Mouse (Mus musculus) heart, adult 8-10 months (tissue): ENCODE results near the gene Bpifb4. TPM values are rescaled to one million over a fixed set of nuclear protein-coding genes. Genes with fewer than 3 reads are reported as not detected.

ENCODE experiments used
- DNase-seq: peaks from one replicate; pipeline ENCODE4 v3.0.0; 2022; ENCODE audit warnings: low spot score
- total RNA-seq, 4 experiments: library from RNA; stranded (reverse); gene quantifications; 2 replicates each; pipeline ENCODE4 v1.2.4; 2022

Gene Bpifb4
- not detected for total RNA-seq

DNA sequence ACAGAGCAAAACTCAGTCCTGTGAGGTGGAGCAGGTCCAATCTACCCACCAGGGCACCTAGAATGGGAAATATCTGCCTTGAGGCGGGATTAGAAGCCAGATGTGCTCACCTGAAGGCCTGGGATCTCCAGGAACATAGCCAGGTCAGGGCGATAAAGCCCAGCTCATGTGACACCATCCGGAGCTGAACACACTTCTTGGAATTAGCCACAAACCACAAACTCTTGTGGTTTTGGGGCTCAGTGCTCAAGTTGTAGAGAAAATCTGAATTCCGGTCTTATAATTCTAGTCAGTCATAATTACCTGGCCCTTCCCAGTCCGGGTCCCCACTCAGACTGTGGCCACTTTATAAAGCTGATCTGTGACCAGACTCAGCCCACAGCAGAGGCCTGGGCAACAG lies at the start of gene Bpifb4:
Gene Bpifb4, plus strand, starts transcription at position 370 of the 400 bp plus-strand sequence.
- DNase-seq: no peak

DNA sequence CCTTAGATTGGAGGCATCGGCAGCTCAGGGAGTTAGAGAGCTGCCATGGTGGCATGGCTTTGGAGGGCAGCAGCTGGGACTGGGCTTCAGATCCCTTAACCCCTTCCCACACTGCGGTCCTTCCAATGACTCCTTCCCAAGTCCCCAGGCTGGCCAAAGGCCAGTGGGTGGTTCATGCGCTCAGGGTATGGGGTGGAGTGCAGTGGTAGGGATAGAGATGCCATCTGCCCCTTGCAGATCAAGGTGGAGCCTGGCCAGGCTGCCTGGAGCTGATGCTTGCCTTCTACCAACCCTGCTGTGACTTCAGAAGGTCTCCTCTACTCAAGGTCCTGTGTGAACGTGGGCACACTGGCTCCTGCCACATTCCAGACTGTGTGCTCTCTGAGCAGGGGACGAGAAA lies 38.9 kb upstream of the Bpifb4 start:
- no peak for DNase-seq

DNA sequence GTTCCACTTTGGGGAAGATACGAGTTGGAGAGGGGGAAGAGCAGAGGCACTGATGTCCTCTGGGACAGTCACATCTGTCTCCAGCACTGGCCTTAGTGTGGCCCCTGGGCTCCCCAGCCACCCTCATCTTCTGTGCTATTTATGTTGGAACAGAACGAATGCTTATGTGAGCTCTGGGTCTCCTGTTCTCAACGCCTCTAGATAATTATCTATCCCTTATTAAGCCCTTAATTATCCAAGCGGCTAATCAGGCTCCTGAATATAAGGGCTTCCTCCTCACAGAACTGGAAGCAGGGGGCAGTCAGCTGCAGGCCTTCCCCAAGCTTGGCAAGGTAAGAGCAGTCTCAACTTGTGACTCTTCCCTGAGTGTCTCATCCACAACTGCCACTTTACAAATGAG lies 37.9 kb upstream of the Bpifb4 start, which contains the start of gene Bpifb6:
Gene Bpifb6, plus strand, starts transcription at position 301 of the 400 bp plus-strand sequence.
- DNase-seq: no peak

DNA sequence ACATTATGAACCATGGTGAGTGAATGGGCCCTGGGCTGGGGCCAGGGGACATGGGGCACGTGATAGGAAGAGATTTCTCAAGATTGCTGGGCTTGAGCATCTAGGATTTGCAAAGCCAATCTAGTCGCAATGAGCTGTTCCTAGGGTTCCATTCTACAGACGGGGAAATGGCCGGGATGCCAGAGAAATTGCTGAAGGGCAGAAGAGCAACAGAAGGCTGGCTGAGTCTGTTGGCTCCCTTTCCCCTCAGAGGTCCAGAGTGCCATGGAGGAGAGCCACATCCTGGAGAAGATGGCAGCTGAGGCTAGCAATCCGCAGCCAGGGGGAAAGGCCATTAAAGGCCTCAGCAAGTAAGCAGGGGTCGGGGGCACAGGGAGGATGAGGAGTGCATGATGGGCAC lies 35.3 kb upstream of the Bpifb4 start:
- DNase-seq: no peak

DNA sequence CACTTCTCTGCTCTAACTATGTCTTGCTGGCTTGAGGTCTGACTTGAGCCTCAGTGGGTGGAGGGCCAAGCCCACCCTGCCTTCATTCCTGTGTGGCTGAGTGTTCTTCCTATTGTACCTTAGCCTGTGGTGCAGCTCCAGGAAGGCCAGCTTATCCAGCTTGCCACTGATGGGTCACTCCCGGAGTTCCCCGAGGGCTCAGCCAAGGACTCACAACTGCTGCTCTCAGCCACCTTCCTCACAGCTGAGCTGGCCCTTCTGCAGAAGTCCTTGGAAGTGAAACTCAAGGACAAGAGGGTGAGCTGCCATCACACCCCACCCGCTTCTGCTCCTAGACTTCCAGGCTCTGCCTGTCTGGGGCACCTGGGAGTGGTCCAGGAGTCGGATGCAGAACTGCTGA lies 31.4 kb upstream of the Bpifb4 start:
- no peak for DNase-seq

DNA sequence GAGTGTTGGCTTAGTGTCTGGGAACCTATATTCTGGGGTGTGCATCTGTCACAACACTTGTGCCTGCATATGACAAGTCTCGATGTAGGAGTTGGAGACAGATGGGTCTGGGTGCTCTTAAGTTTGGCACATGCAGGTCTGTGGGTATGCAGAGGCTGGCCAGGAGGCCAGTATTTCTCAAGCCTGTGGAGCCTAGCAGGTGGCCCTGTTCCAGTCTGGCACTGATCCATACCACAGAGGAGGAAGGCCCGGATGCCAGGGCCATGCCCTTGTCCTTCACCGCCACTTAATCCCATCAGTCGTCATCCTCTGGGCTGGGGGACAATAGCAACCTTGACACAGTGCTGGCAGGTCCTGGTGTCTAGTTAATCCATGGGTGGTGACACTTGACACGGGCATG lies 23.9 kb upstream of the Bpifb4 start:
- DNase-seq: peak; percentile 9

DNA sequence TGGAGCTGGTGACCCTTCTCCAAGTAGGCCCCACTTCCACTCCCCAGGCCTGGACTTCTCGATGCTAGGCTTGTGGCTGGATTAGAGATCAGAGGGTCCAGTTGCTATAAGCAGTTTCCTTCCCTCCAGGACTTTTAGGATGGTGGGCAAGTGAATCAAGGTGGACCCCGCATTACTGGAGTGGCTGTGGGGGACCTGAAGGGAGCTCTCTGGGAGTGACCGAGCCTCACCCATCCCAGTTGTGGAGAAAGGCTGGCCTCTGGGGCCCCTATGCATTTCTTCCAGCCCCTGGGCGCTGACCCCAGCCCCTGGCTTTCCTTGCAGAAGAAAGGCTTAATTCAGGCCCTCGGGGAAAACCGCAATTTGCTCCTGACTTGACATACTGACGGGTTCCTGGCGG lies 20.1 kb upstream of the Bpifb4 start, which contains the start of gene Bpifb3:
Gene Bpifb3, plus strand, starts transcription at position 301 of the 400 bp plus-strand sequence.
- no peak for DNase-seq

DNA sequence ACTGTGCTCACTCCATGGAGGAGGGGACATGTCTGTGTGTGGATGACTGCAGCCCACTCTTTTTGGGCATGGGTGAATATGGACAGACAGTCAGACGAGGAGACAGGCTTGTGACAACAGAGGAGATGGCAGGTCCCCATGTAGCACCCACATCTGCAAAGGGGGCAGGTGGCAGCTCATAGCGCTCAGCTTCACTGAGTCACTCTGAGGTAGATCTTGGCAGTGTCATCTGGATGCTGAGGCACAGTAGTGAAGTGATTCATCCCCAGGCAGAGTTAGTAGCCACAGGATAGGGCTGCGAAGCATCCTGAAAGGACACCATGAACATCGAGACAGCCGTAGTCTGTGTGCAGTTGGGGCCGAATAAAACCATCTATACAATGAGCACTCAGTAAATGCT lies 16.8 kb upstream of the Bpifb4 start:
- DNase-seq: no peak

DNA sequence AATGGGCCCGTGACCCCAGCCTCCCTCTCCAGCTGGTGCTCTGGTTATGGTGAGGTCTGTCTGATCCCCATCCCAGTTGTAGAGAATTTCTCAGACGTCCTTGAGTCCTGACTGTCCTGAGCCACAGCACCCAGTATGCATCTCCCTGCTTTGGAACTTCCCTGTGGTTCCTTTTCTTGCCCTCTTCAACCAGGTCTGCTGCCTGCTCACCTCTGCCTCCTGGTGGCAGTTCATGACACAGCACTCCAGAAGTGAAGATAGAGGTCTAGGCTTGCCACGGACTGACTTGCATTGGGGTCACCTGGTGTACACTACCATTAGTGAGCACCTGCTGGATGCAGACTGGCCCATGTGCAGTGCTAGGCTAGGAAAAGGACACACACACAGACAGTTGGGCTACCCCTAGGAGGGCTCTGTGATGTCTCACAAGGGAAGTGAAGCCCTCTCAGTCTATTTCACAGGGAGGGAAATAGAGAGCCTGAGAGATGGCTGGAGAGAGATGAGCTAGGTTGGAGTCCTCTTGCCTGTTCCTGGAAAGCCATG lies 8.1 kb upstream of the Bpifb4 start:
- peak; percentile 10 for DNase-seq

DNA sequence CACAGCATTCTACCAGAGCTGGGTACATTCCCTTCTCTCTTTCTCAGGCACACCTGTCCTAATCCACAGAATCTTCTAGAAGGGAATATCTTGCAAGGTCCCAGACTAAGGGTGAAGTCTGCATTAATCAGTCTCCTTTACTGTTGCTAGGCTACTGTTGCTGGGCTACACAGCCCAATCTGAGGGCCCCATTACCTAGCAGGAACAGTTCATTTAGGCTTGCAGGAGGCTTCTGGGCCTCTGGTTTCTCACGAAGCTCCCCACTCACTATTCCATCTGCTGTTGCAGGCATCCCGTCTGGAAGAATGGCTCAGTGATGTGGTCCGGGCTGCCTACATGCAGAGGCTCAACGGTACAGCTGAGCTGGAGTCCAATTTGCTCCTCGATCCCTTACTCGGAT lies 6.9 kb upstream of the Bpifb4 start:
- no peak for DNase-seq

DNA sequence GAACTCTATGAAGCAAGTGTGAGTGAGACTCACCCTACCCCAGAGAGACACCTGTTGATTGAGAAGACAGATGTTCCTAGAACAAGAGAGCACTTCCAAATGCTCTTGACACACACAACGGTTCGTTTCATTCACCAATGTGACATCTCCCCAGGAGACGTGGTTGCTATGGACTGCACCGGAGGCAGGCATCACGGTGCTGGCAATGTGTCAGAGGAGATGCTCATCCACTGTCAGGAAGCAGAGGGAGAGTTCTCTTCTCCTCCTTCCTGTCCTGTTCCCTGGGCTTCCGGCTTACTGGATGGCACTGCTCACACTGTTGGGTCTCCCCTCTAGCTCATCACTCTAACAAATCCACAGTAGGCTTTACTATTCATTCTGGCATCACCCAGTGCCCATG lies 4.7 kb upstream of the Bpifb4 start:
- no peak for DNase-seq

DNA sequence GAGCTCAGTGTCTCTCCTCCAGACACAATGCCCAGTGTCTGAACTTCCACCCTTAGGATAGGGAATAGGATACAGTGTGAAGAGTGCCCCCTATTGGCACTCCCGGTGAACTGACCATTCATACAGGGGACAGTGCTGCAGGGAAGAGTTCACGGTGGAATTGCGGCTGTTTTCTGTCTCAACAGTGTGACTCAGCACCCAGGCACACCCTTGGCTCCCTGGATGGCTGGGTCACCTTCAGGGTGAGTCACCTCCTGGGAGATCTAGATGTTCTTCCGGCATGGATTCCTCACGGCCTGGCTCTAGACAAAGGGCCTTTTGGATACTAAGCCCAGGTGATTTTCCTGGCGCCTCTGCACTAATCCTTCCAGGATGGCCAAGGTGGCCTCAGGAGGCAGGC lies 2.7 kb upstream of the Bpifb4 start:
- DNase-seq: no peak

DNA sequence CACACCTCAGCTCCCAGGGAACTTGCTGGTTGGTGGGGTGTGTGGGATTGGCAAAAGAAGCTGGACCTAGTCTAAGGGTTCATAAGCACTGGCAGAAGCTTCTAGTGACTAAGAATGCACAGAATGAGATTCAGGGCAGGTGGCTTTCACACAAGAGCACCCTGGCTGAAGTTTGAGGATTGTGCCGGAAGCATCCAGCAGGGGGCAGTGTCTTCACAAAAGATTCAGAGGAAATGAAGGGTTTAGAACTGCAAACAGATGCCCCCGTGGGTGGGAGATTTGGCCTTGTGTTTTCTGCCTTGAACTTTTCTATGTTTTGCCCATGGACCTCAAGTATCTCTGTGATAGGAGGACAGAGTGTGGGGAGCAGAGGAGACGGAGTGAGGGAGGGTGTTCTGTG lies 5.5 kb downstream of the Bpifb4 start:
- peak; percentile 17 for DNase-seq

DNA sequence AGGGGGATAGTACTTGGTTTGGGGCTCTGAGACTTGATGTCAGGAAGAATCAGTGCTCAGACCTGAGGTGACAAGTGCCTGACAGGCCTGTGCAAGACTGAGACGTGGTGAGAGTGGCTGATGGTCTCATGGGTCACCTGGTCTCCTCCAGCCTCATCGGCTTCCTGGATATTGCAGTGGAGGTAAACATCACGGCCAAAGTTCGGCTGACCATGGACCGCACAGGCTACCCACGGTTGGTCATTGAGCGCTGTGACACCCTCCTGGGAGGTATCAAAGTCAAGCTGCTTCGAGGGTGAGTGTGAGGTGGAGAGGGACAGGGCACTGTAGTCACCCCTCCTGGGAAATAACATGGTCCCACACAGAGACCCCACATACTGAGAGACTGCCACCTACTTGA lies 6.6 kb downstream of the Bpifb4 start:
- DNase-seq: no peak

DNA sequence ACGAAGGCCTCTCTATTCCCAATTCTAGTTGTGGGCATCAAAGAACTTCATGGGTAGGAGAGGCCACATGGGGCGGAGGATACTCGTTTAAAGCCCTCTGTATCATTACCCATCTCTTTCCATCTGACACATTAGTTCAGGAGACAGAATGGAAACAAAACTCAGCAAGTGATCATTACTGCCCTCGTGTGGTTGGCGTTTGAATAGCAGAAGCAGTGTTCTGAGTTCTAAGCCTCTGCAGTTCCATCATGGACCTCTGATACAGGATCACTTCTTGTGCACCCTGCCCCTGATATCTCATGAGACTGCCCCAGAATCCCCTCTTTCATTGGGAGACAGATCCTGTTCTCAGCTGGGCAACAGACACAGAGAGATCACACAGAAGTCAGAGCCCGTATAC lies 14.9 kb downstream of the Bpifb4 start:
- DNase-seq: peak; percentile 17

DNA sequence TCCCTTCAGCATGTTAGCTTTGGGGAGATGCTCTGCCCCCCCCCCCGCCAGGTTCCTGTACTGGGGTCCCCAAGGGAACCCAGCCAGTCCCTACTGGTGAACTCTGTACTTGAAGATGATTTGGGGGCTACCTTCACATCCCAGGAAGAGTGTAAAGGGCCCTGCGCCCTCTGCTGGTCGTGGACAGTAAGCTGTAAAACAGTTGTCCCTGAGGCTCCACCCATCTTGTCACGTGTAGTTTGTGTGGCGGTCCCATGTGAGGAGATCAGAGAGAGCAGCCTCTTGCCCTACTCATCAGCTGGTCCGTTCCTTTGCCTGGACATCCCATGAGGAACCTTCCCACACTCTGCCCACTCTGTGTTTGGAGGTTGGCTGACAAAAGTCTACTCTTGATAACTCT lies 15.8 kb downstream of the Bpifb4 start:
- DNase-seq: no peak

DNA sequence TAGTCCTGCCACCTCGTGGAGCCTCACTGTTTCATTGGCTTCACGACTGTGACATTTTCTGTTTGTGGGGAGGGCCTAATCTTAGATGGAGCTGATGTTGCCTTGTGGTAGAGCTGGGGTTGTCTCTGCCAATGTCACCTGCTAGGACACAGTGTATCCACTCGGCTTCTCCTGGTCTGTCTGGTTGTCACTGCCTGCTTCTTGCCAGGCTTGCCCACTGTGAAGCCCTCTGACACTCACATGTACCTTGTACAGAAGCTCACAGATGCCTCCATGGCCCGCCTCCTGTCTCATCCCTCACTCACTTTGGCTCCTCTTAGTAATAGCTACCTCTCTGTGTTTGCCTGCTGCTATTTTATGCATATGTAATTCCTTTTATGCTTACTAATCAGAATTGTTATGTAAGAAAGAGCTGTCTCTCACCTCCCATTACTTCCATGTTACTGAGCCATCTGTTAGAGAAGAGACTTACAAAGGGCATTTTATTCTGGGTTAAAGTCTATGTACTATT lies 24.9 kb downstream of the Bpifb4 start:
- DNase-seq: no peak

DNA sequence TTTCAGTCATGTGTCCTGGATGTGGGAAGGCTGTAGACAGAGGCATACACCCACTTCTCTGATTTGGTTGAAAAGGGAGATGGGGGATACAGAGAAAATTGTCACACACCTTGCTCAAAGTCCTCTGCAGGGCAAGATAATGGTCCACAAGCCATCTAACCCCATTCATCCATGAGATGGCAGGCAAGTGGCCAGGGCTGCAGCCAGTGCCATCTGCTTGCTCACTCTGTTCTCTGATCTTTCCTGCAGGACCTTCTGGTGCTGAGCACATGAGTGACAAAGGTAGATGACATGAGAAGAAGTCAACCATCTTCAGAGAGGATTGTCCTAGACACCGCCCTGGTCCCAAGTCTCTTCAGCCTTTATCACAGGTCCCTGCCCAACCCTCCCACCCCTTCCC lies 25.3 kb downstream of the Bpifb4 start:
- DNase-seq: no peak

DNA sequence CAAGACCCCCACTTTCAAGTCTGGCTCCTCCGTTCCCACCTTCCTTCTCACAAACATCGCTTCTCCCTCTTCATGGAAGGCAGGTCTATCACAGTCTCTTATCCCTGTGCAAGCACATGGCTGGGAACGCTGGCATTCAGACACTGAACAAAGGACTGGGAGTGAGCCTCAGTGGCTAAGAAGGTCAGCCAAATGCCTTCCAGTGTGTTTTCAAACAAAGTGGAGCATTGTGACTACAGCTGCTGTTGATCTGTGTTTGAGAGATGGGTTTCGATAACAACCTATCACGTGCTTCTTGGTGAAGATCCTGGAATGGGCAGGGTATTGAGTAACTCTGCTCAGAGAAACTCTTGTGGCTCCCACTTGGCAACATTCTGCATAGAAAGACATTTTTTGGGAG lies 32.2 kb downstream of the Bpifb4 start:
- DNase-seq: no peak

DNA sequence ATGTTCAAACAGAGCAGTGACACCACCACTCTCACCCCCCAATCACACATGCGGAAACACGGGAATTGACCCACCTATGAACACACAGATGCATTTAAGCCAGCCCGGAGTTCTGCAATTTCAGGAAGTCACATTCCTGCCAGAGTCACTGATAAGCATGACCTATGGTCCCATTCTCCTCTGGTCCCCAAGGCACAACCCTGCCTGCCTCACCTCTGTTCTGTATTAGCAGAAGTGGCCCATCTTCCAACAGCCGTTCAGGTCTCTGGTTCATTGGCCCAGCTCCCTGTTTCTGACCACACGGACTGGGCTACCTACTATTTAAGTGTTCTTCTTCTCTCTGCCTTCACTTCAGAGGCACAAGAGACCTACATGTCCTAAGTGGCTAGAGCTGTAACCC lies 36.6 kb downstream of the Bpifb4 start, which contains the start of gene Bpifa6:
Gene Bpifa6, plus strand, starts transcription at position 364 of the 400 bp plus-strand sequence.
- no peak for DNase-seq

DNA sequence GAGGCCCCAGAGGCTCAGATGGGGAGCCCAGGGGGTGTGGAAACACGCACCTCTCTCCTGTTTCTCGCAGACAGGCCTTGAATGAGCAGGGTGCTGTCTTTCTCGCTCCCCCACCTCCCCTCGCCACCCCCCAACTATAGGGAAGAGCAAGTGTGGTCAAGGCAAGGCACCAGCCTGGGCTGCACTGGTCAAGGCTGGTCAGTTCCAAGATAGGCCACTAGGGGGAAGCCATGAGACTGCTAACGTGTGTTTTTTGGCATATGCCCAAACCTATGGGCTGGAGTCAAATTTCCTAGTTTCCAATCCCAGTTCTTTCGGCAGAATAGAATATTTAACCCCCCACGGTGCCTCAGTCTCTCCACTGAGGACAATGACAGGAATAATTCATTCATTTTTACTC lies 57.8 kb downstream of the Bpifb4 start:
- DNase-seq: peak; percentile 76

DNA sequence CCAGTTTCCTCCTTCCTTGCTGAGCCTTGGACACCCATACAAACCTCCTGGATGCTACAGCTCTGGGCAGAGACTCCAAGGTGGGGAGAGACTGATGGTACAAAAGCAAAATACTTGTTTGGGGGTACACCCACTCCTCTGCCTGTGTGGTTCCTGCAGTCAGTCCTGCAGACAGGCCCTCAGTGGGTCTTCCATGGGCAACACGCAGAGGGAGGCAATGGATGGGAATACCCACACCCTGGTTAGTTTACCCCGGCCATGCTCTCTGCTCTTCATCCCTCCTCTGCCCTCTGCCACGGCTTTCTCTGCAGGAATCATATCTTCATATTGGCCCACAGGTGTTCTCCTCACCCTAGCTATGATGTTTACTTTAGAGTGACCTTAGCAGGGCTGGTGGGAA lies 62.5 kb downstream of the Bpifb4 start:
- DNase-seq: no peak

DNA sequence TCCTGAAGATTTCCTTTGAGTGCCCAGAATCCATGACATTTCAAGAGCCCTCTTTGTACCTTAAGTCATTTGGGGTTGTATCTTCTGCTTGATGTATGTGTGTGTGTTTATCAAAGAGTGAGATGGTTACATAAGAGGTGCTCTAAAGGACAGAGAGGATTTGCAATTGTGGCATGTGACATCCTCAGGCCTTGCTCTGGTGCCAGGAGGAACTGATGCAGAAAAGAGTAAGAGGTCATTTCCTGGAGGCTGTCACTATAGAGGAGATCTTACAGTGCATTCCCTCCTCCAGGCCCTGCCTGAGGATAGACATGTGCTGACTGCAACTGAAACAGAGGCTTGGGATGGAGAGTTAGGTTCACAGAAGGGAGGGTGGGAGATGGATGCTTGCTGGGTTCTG lies 63.0 kb downstream of the Bpifb4 start:
- DNase-seq: no peak

DNA sequence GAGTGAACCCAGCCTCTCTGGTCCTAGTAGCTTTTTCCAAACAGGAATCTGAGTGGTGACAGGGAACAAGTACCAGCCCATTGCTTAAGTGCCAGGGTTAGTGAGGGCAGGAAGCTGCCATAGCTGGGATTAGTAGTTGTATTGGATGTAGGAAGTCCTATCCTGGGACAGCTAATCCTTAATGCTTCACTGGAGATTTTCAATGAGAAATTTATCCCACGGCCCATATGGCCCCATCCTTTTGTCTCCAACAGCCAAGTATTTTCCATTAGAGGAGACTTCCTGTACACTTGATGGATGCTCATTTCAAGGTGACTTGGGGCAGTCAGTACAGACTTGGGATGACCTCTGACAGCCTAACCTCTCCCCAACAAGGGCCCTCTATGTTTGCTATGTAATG lies 66.4 kb downstream of the Bpifb4 start:
- DNase-seq: no peak
